Mouse (Mus musculus): ENCODE results near the gene Hamp2. TPM values are rescaled to one million over a fixed set of nuclear protein-coding genes. Genes with fewer than 3 reads are reported as not detected.

Hamp2 gene
- polyA plus RNA-seq, 1 experiment = not detected

DNA sequence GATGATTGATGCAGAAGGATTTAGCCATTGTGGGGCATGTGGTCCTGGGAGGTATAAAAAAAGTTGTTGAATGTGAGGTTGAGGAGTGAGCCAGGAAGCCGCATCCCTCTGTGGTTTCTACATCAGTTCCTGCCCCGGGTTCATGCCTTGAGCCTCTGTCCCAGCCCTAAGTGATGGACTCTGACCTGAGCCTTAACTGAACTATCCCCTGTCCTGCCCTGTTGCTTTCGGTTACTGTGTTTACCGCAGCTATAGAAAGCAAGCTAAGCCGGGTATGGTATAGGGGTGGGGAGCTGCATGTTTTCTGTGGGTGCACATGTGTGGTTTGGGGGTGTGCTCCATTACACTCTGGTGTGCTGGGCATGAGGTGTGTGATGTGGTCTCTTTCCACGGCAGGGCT lies 14.7 kb downstream of the Hamp2 start:
- Histone ChIP-seq H3K36me3 (ENCODE audit: control insufficient read depth) (no peaks in the 10 kb centered on the region), H3K9me3 (ENCODE audit: control insufficient read depth, low read length) (no peaks in the 10 kb centered on the region), H3K4me3 (replicated peaks) (no peak overlapping the region), H3K27me3 (ENCODE audit: control insufficient read depth) (peaks cover 10% of the 10 kb centered on the region), H3K4me1 (ENCODE audit: control insufficient read depth) (peaks cover 2% of the 10 kb centered on the region)
- TF ChIP-seq TAL1 (IDR thresholded peaks at IDR 0.05; ENCODE audit: low read length) (no peak), GATA1 (IDR thresholded peaks at IDR 0.05; ENCODE audit: low read length) (no peak)

GRCm38 (mm10) chr7:30908992-30909431 lies 15.5 kb downstream of the Hamp2 start:
- Histone ChIP-seq H3K4me3 (replicated peaks) (no peak overlapping the region), H3K27me3 (ENCODE audit: control insufficient read depth) (peaks cover 10% of the 10 kb centered on the region), H3K9me3 (ENCODE audit: control insufficient read depth, low read length) (no peaks in the 10 kb centered on the region), H3K36me3 (ENCODE audit: control insufficient read depth) (no peaks in the 10 kb centered on the region), H3K4me1 (ENCODE audit: control insufficient read depth) (peaks cover 2% of the 10 kb centered on the region)
- TF ChIP-seq TAL1 (IDR thresholded peaks at IDR 0.05; ENCODE audit: low read length) (no peak), GATA1 (IDR thresholded peaks at IDR 0.05; ENCODE audit: low read length) (no peak)

GRCm38 (mm10) chr7:30908277-30908991 lies 16.0 kb downstream of the Hamp2 start:
- Histone ChIP-seq H3K4me3 (replicated peaks) (no peak overlapping the region), H3K36me3 (ENCODE audit: control insufficient read depth) (no peaks in the 10 kb centered on the region), H3K27me3 (ENCODE audit: control insufficient read depth) (peaks cover 10% of the 10 kb centered on the region), H3K9me3 (ENCODE audit: control insufficient read depth, low read length) (no peaks in the 10 kb centered on the region), H3K4me1 (ENCODE audit: control insufficient read depth) (peaks cover 2% of the 10 kb centered on the region)
- no peak for TF ChIP-seq GATA1 (IDR thresholded peaks at IDR 0.05; ENCODE audit: low read length)
- no peak for TF ChIP-seq TAL1 (IDR thresholded peaks at IDR 0.05; ENCODE audit: low read length)

DNA sequence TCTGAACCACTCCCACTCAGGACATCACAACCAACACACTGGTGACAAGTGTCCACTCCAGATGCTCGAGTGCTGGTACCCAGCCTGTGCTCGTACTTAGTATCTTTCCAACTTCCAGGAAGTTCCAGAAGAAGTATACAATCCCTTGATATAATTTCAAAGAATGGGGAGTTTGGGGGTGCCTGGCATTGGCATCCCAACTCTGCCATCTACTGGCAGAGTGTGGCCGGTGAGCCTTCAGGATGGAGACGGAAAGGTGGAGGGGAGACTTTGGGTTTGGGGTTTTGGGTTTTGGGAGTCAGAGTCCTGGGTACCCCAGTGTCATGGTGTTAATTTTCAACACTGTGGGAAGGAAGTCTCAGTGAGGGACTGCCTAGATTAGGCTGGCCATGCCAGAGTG lies 20.4 kb downstream of the Hamp2 start:
- peaks cover 10% of the 10 kb centered on the region for H3K27me3 ChIP-seq (ENCODE audit: control insufficient read depth)
- no peak for TF ChIP-seq TAL1 (IDR thresholded peaks at IDR 0.05; ENCODE audit: low read length)
- TF ChIP-seq GATA1 (IDR thresholded peaks at IDR 0.05; ENCODE audit: low read length) = no peak
- H3K4me1 ChIP-seq (ENCODE audit: control insufficient read depth) = peaks cover 2% of the 10 kb centered on the region
- H3K36me3 ChIP-seq (ENCODE audit: control insufficient read depth) = no peaks in the 10 kb centered on the region
- H3K9me3 ChIP-seq (ENCODE audit: control insufficient read depth, low read length) = no peaks in the 10 kb centered on the region
- no peak overlapping the region for H3K4me3 ChIP-seq (replicated peaks)

DNA sequence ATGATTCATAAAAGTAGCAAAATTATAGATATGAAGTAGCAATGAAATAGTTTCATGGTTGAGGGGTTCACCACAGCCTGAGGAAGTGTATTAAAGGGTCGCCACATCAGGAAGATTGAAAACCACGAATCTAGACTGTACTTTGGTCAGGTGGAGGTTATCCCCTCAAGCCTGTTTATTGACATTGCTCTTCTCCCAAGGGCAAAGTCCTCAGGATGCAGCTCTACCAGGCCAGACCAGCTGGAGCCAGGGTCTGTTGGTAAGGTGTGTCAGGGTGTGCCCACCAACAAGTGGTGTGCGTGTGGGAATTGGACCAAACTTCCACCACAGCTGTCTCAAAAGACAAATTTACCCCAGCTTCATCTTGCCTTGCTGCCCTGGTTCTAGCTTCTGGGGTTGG lies 29.3 kb downstream of the Hamp2 start:
- H3K36me3 ChIP-seq (ENCODE audit: control insufficient read depth) = no peaks in the 10 kb centered on the region
- no peaks in the 10 kb centered on the region for H3K9me3 ChIP-seq (ENCODE audit: control insufficient read depth, low read length)
- TF ChIP-seq GATA1 (IDR thresholded peaks at IDR 0.05; ENCODE audit: low read length) (no peak), TAL1 (IDR thresholded peaks at IDR 0.05; ENCODE audit: low read length) (no peak)
- H3K4me1 ChIP-seq (ENCODE audit: control insufficient read depth) = no peaks in the 10 kb centered on the region
- no peak overlapping the region for H3K4me3 ChIP-seq (replicated peaks)
- no peaks in the 10 kb centered on the region for H3K27me3 ChIP-seq (ENCODE audit: control insufficient read depth)

DNA sequence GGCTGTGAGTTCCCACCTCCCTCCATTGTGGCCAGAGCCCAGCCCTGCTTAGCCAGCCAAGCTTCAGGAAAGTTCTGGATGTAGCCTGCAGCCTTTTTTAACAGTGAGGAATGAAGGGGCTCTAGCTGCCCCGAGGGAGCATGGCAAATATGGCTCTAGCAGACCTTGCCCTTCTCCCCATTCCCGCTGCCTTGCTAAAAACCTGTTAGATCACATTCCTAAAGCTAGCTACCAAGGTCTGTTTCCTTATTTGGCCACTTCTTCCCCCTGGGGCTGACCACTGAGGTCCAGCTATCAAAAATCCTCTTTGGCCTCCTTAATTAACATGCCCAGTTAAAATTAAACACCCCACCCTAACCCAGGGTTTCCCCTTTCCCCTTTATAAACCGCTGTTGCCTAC lies 32.0 kb downstream of the Hamp2 start:
- TF ChIP-seq GATA1 (IDR thresholded peaks at IDR 0.05; ENCODE audit: low read length) (no peak), TAL1 (IDR thresholded peaks at IDR 0.05; ENCODE audit: low read length) (no peak)

DNA sequence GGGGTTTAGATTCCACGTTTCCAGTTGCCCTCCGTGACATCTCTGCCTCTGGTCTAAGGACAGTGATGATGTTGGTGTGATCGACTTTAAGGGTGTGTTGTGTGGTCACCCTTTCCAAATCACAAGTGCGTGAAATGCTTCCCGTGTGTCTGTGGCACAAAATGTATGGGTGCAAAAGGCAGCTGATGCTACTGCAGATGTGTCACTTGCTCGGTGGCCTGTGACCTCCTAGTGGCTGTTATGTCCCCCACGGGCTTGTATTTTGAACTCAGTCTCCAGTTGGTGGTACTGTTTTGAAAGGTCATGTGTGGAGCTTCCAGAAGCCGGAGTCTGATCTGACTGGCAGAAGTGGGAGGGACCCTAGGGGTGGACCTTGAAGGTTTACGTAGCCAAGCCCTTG lies 32.7 kb downstream of the Hamp2 start:
- Histone ChIP-seq H3K9me3 (ENCODE audit: control insufficient read depth, low read length) (no peaks in the 10 kb centered on the region), H3K4me3 (replicated peaks) (no peak overlapping the region), H3K27me3 (ENCODE audit: control insufficient read depth) (no peaks in the 10 kb centered on the region), H3K36me3 (ENCODE audit: control insufficient read depth) (no peaks in the 10 kb centered on the region), H3K4me1 (ENCODE audit: control insufficient read depth) (no peaks in the 10 kb centered on the region)
- no peak for TF ChIP-seq TAL1 (IDR thresholded peaks at IDR 0.05; ENCODE audit: low read length)
- TF ChIP-seq GATA1 (IDR thresholded peaks at IDR 0.05; ENCODE audit: low read length) = no peak

More for the DNA sequence above, 32.0 kb downstream of the Hamp2 start:
- H3K9me3 ChIP-seq (ENCODE audit: control insufficient read depth, low read length) = no peaks in the 10 kb centered on the region
- H3K27me3 ChIP-seq (ENCODE audit: control insufficient read depth) = no peaks in the 10 kb centered on the region
- H3K4me1 ChIP-seq (ENCODE audit: control insufficient read depth) = no peaks in the 10 kb centered on the region
- H3K36me3 ChIP-seq (ENCODE audit: control insufficient read depth) = no peaks in the 10 kb centered on the region
- H3K4me3 ChIP-seq (replicated peaks) = no peak overlapping the region

DNA sequence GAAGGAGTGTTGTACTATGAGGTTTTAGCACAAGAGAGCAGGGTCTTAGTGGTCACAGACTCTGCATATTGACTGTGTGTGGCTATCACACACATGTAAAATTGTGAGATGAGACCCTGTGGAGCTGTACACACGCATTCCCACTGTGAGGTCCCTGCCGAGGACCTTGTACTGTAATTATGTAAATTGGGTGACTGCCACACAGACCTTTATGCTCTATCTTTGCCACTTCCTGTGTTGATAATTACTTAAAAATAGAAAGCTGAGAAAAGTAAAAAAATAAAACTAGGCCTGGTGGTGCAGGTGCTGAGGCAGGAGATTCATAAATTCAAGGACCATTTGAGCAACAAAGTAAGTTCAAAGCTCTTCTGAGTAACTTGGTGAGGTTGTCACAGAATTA lies 33.8 kb downstream of the Hamp2 start:
- Histone ChIP-seq H3K4me3 (replicated peaks) (no peak overlapping the region), H3K4me1 (ENCODE audit: control insufficient read depth) (no peaks in the 10 kb centered on the region), H3K9me3 (ENCODE audit: control insufficient read depth, low read length) (no peaks in the 10 kb centered on the region), H3K27me3 (ENCODE audit: control insufficient read depth) (no peaks in the 10 kb centered on the region), H3K36me3 (ENCODE audit: control insufficient read depth) (no peaks in the 10 kb centered on the region)
- TF ChIP-seq GATA1 (IDR thresholded peaks at IDR 0.05; ENCODE audit: low read length) (no peak), TAL1 (IDR thresholded peaks at IDR 0.05; ENCODE audit: low read length) (no peak)

DNA sequence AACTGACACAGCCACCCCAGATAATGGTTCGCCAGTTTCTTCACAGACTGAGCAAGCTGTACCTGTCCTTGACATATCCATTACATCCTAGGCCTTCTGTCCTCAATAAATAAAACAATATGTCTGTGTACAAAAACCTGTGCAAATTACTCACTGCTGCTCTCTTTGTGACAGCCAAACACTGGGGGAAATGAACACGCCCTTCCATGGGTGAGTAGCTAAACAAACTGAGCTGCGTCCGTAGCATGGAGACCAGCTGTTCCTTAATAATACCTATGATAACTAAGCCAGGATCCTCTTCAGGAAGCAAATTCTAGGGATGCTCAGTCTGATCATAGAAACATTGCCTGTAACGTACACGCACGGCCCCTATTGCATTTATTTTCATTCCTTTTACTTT lies 35.7 kb downstream of the Hamp2 start:
- Histone ChIP-seq H3K36me3 (ENCODE audit: control insufficient read depth) (no peaks in the 10 kb centered on the region), H3K27me3 (ENCODE audit: control insufficient read depth) (no peaks in the 10 kb centered on the region), H3K4me1 (ENCODE audit: control insufficient read depth) (no peaks in the 10 kb centered on the region), H3K4me3 (replicated peaks) (no peak overlapping the region), H3K9me3 (ENCODE audit: control insufficient read depth, low read length) (no peaks in the 10 kb centered on the region)
- TF ChIP-seq GATA1 (IDR thresholded peaks at IDR 0.05; ENCODE audit: low read length) (no peak), TAL1 (IDR thresholded peaks at IDR 0.05; ENCODE audit: low read length) (no peak)

Data from erythroblast, embryonic 14.5 days (primary cell).